Mouse (Mus musculus): Measurements from ENCODE around the gene Jph3. TPM values are rescaled to one million over a fixed set of nuclear protein-coding genes. Genes with fewer than 3 reads are reported as not detected.

The Jph3 gene
- polyA plus RNA-seq, 1 experiment from 2014 or later, result 44.1 TPM

GRCm38 (mm10) chr8:121731471-121732333 lies 2.3 kb downstream of the Jph3 start:
- Histone ChIP-seq H3K4me2 (ENCODE audit: low read length) (peak overlapping the region; percentile 61), H3K4me3 (ENCODE audit: low read depth, low read length) (peak overlapping the region; percentile 64), H3K9me3 (replicated peaks; ENCODE audit: control insufficient read depth, low read length) (no peaks in the 10 kb centered on the region), H3K4me1 (ENCODE audit: control insufficient read depth, insufficient read depth, low read length) (peaks cover 8% of the 10 kb centered on the region), H3K27ac (ENCODE audit: low read depth, low read length) (no peak overlapping the region; the same call in 1 of the 2 replicates), H3K27me3 (replicated peaks; ENCODE audit: control insufficient read depth, insufficient read depth, low read length) (peaks cover 34% of the 10 kb centered on the region), H3K9ac (ENCODE audit: low read length) (peak overlapping the region; percentile 78), H3K36me3 (ENCODE audit: control insufficient read depth, insufficient read depth, low read length) (no peaks in the 10 kb centered on the region)
- ATAC-seq (peak; percentile 56; the same call in 1 of the 2 replicates), DNase-seq (ENCODE audit: low spot score) (peak; percentile 51)
- WGBS, result 3% methylated on average over 26 of the region's 26 CpGs

- Histone ChIP-seq H3K36me3 (ENCODE audit: control insufficient read depth, insufficient read depth, low read length) (no peaks in the 10 kb centered on the region), H3K4me1 (ENCODE audit: control insufficient read depth, insufficient read depth, low read length) (peaks cover 8% of the 10 kb centered on the region), H3K9me3 (replicated peaks; ENCODE audit: control insufficient read depth, low read length) (no peaks in the 10 kb centered on the region), H3K27me3 (replicated peaks; ENCODE audit: control insufficient read depth, insufficient read depth, low read length) (peaks cover 34% of the 10 kb centered on the region), H3K27ac (ENCODE audit: low read depth, low read length) (no peak overlapping the region), H3K4me2 (ENCODE audit: low read length) (peak overlapping the region; percentile 61), H3K9ac (ENCODE audit: low read length) (peak overlapping the region; percentile 78; the same call in 1 of the 2 replicates), H3K4me3 (ENCODE audit: low read depth, low read length) (peak overlapping the region; percentile 64)
- no peak for DNase-seq (ENCODE audit: low spot score)
- WGBS, result 49% methylated on average over 4 of the region's 4 CpGs
- ATAC-seq, result no peak
These were observed 2.9 kb downstream of the Jph3 start for GRCm38 (mm10) chr8:121732334-121732665.

- WGBS, result 90% methylated on average over 16 of the region's 16 CpGs
- H3K9ac ChIP-seq (ENCODE audit: low read length), result no peak overlapping the region
- ATAC-seq, result no peak
- DNase-seq (ENCODE audit: low spot score), result no peak
- no peaks in the 10 kb centered on the region for H3K36me3 ChIP-seq (ENCODE audit: control insufficient read depth, insufficient read depth, low read length)
- H3K4me1 ChIP-seq (ENCODE audit: control insufficient read depth, insufficient read depth, low read length), result peaks cover 8% of the 10 kb centered on the region
- no peak overlapping the region for H3K4me2 ChIP-seq (ENCODE audit: low read length)
- no peak overlapping the region for H3K4me3 ChIP-seq (ENCODE audit: low read depth, low read length)
- H3K9me3 ChIP-seq (replicated peaks; ENCODE audit: control insufficient read depth, low read length), result no peaks in the 10 kb centered on the region
- H3K27ac ChIP-seq (ENCODE audit: low read depth, low read length), result no peak overlapping the region
- H3K27me3 ChIP-seq (replicated peaks; ENCODE audit: control insufficient read depth, insufficient read depth, low read length), result peaks cover 21% of the 10 kb centered on the region
These were observed 4.8 kb downstream of the Jph3 start for GRCm38 (mm10) chr8:121734262-121734661.

GRCm38 (mm10) chr8:121736236-121736635 lies 6.8 kb downstream of the Jph3 start:
- 15% methylated on average over 7 of the region's 7 CpGs for WGBS
- DNase-seq (ENCODE audit: low spot score), result peak; percentile 36
- H3K9me3 ChIP-seq (replicated peaks; ENCODE audit: control insufficient read depth, low read length), result no peaks in the 10 kb centered on the region

GRCm38 (mm10) chr8:121740721-121741120 lies 11.3 kb downstream of the Jph3 start:
- 92% methylated on average over 10 of the region's 10 CpGs for WGBS
- DNase-seq (ENCODE audit: low spot score), result no peak
- H3K9me3 ChIP-seq (replicated peaks; ENCODE audit: control insufficient read depth, low read length), result no peaks in the 10 kb centered on the region
- H3K27ac ChIP-seq (ENCODE audit: low read depth, low read length), result no peak overlapping the region
- H3K36me3 ChIP-seq (ENCODE audit: control insufficient read depth, insufficient read depth, low read length), result no peaks in the 10 kb centered on the region
- H3K4me3 ChIP-seq (ENCODE audit: low read depth, low read length), result no peak overlapping the region
- H3K4me2 ChIP-seq (ENCODE audit: low read length), result no peak overlapping the region
- no peak for ATAC-seq
- H3K4me1 ChIP-seq (ENCODE audit: control insufficient read depth, insufficient read depth, low read length), result no peaks in the 10 kb centered on the region
- no peaks in the 10 kb centered on the region for H3K27me3 ChIP-seq (replicated peaks; ENCODE audit: control insufficient read depth, insufficient read depth, low read length)
- no peak overlapping the region for H3K9ac ChIP-seq (ENCODE audit: low read length)

More at GRCm38 (mm10) chr8:121736236-121736635, 6.8 kb downstream of the Jph3 start:
- Histone ChIP-seq H3K4me3 (ENCODE audit: low read depth, low read length) (no peak overlapping the region), H3K27ac (ENCODE audit: low read depth, low read length) (no peak overlapping the region), H3K36me3 (ENCODE audit: control insufficient read depth, insufficient read depth, low read length) (no peaks in the 10 kb centered on the region), H3K4me2 (ENCODE audit: low read length) (no peak overlapping the region), H3K27me3 (replicated peaks; ENCODE audit: control insufficient read depth, insufficient read depth, low read length) (peaks cover 15% of the 10 kb centered on the region), H3K9ac (ENCODE audit: low read length) (no peak overlapping the region), H3K4me1 (ENCODE audit: control insufficient read depth, insufficient read depth, low read length) (peaks cover 8% of the 10 kb centered on the region)
- no peak for ATAC-seq

- no peak for ATAC-seq
These were observed 20.1 kb downstream of the Jph3 start for GRCm38 (mm10) chr8:121749501-121749900.

GRCm38 (mm10) chr8:121750512-121750911 lies 21.1 kb downstream of the Jph3 start:
- no peak overlapping the region for H3K9ac ChIP-seq (ENCODE audit: low read length)
- no peaks in the 10 kb centered on the region for H3K27me3 ChIP-seq (replicated peaks; ENCODE audit: control insufficient read depth, insufficient read depth, low read length)
- no peak for DNase-seq (ENCODE audit: low spot score)
- H3K9me3 ChIP-seq (replicated peaks; ENCODE audit: control insufficient read depth, low read length), result no peaks in the 10 kb centered on the region
- H3K27ac ChIP-seq (ENCODE audit: low read depth, low read length), result no peak overlapping the region
- H3K4me1 ChIP-seq (ENCODE audit: control insufficient read depth, insufficient read depth, low read length), result no peaks in the 10 kb centered on the region
- no peak for ATAC-seq
- WGBS, result 36% methylated on average over 3 of the region's 3 CpGs
- H3K4me2 ChIP-seq (ENCODE audit: low read length), result no peak overlapping the region
- H3K36me3 ChIP-seq (ENCODE audit: control insufficient read depth, insufficient read depth, low read length), result no peaks in the 10 kb centered on the region
- no peak overlapping the region for H3K4me3 ChIP-seq (ENCODE audit: low read depth, low read length)

More at GRCm38 (mm10) chr8:121749501-121749900, 20.1 kb downstream of the Jph3 start:
- Histone ChIP-seq H3K27ac (ENCODE audit: low read depth, low read length) (no peak overlapping the region), H3K27me3 (replicated peaks; ENCODE audit: control insufficient read depth, insufficient read depth, low read length) (no peaks in the 10 kb centered on the region), H3K4me1 (ENCODE audit: control insufficient read depth, insufficient read depth, low read length) (no peaks in the 10 kb centered on the region), H3K9ac (ENCODE audit: low read length) (no peak overlapping the region), H3K4me3 (ENCODE audit: low read depth, low read length) (no peak overlapping the region), H3K4me2 (ENCODE audit: low read length) (no peak overlapping the region), H3K9me3 (replicated peaks; ENCODE audit: control insufficient read depth, low read length) (no peaks in the 10 kb centered on the region), H3K36me3 (ENCODE audit: control insufficient read depth, insufficient read depth, low read length) (no peaks in the 10 kb centered on the region)
- 79% methylated on average over 9 of the region's 9 CpGs for WGBS
- no peak for DNase-seq (ENCODE audit: low spot score)

GRCm38 (mm10) chr8:121751407-121751806 lies 22.0 kb downstream of the Jph3 start:
- Histone ChIP-seq H3K4me2 (ENCODE audit: low read length) (no peak overlapping the region), H3K27me3 (replicated peaks; ENCODE audit: control insufficient read depth, insufficient read depth, low read length) (no peaks in the 10 kb centered on the region), H3K4me3 (ENCODE audit: low read depth, low read length) (no peak overlapping the region), H3K4me1 (ENCODE audit: control insufficient read depth, insufficient read depth, low read length) (no peaks in the 10 kb centered on the region), H3K9ac (ENCODE audit: low read length) (no peak overlapping the region), H3K36me3 (ENCODE audit: control insufficient read depth, insufficient read depth, low read length) (no peaks in the 10 kb centered on the region), H3K9me3 (replicated peaks; ENCODE audit: control insufficient read depth, low read length) (no peaks in the 10 kb centered on the region), H3K27ac (ENCODE audit: low read depth, low read length) (no peak overlapping the region)
- ATAC-seq, result no peak
- peak; percentile 56 for DNase-seq (ENCODE audit: low spot score)
- 27% methylated on average over 3 of the region's 3 CpGs for WGBS

- Histone ChIP-seq H3K9ac (ENCODE audit: low read length) (no peak overlapping the region), H3K4me3 (ENCODE audit: low read depth, low read length) (no peak overlapping the region), H3K36me3 (ENCODE audit: control insufficient read depth, insufficient read depth, low read length) (no peaks in the 10 kb centered on the region), H3K27ac (ENCODE audit: low read depth, low read length) (no peak overlapping the region), H3K9me3 (replicated peaks; ENCODE audit: control insufficient read depth, low read length) (no peaks in the 10 kb centered on the region), H3K27me3 (replicated peaks; ENCODE audit: control insufficient read depth, insufficient read depth, low read length) (no peaks in the 10 kb centered on the region), H3K4me1 (ENCODE audit: control insufficient read depth, insufficient read depth, low read length) (peaks cover 3% of the 10 kb centered on the region; the same call in 1 of the 2 replicates), H3K4me2 (ENCODE audit: low read length) (no peak overlapping the region)
- 81% methylated on average over 12 of the region's 12 CpGs for WGBS
- DNase-seq (ENCODE audit: low spot score) (no peak), ATAC-seq (no peak)
These were observed 29.0 kb downstream of the Jph3 start for GRCm38 (mm10) chr8:121758470-121758869.

Measured in forebrain, embryonic 14.5 days (tissue).